12 mouse cellular contexts compared by ENCODE assay signal in the genomic region with DNA sequence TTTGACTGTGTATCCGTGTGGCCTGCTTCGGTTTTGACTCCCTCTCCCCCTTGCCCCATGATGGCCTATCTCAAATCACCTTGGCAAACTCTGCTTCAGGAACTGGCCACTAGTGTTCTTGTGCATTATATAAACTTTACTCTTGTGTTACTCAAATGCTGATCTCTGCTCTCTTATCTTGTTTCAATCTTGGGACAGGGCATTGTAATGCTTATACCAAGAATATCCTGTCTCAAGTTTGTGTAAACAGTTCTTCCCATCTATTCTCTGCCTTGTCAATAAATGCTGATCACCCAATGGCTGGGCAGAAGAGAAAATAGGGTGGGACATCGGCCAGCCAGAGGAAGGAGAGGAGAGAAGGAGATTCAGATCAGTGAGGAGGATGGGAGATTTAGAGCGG. TPM values are rescaled to one million over a fixed set of nuclear protein-coding genes. Genes with fewer than 3 reads are reported as not detected.
"Had no signal": no experiment of that assay in that cellular context is flagged by ENCODE, and none has a peak within 500 bp of the region (broad histone marks: within the 10 kb centered on the region; RNA-seq: fewer than 3 reads in every experiment).

No protein-coding gene starts in this region.

- DNase-seq: kidney, adult 9 months; kidney, postnatal 36 days; retina, postnatal 1 day; thymus, postnatal 4 days had no signal

- H3K4me3 ChIP-seq: left cerebral cortex, adult 2 months; limb, embryonic 10.5 days; liver, embryonic 15.5 days; lung, embryonic 15.5 days; midbrain, embryonic 13.5 days; myocyte; neural tube, embryonic 12.5 days had no signal

RNA-seq across cellular contexts. Expression of a gene that starts 37.2 kb away (rescaled TPM):
- polyA plus RNA-seq: liver, embryonic 11.5 days had no signal
